Mouse (Mus musculus) intestine, embryonic 15.5 days (tissue): ENCODE measurements at regions not wholly inside any gene's neighbourhood (a gene's known extent, or its start where the extent isn't known, plus 50 kb on each side); places are given as distances from the start of the nearest gene placed in this dataset.

ENCODE experiments used
- ATAC-seq: fragments of 200-750 bp; cut with Nextera tagmentation; 2 replicates; pipeline ENCODE4 v1.8.0; 2017; ENCODE audit warnings: moderate TSS enrichment, moderate library complexity
- H3K27ac ChIP-seq: fragments of 300-500 bp; sonication (generic); 2 replicates; pipeline ENCODE4 v1.5.1; 2015; ENCODE audit warnings: mild to moderate bottlenecking, inconsistent platforms
- H3K27me3 ChIP-seq: fragments of 300-500 bp; sonication (generic); replicated peaks from 2 replicates; pipeline ENCODE4 v1.6.1; 2015; ENCODE audit warnings: inconsistent platforms
- H3K36me3 ChIP-seq: fragments of 300-500 bp; sonication (generic); 2 replicates; pipeline ENCODE4 v1.6.1; 2015; ENCODE audit warnings: inconsistent platforms
- H3K4me1 ChIP-seq: fragments of 300-500 bp; sonication (generic); replicated peaks from 2 replicates; pipeline ENCODE4 v1.6.1; 2015; ENCODE audit warnings: inconsistent platforms
- H3K4me2 ChIP-seq: fragments of 300-500 bp; sonication (generic); replicated peaks from 2 replicates; pipeline ENCODE4 v1.6.1; 2015; ENCODE audit warnings: mild to moderate bottlenecking, inconsistent platforms
- H3K4me3 ChIP-seq: fragments of 300-500 bp; sonication (generic); replicated peaks from 2 replicates; pipeline ENCODE4 v1.5.1; 2015; ENCODE audit warnings: inconsistent platforms
- H3K9ac ChIP-seq: fragments of 300-500 bp; sonication (generic); 2 replicates; pipeline ENCODE4 v1.6.1; 2015; ENCODE audit warnings: inconsistent platforms
- H3K9me3 ChIP-seq: fragments of 300-500 bp; sonication (generic); 2 replicates; pipeline ENCODE4 v1.6.1; 2016; ENCODE audit warnings: inconsistent platforms
- WGBS: fragments of 180-500 bp; shearing (Covaris S2); methylation state at CpG from one replicate; pipeline ENCODE4 v1.1.7; 2015; 5-methylcytosine and 5-hydroxymethylcytosine counted together

- Histone ChIP-seq H3K36me3 (no peaks in the 10 kb centered on the region), H3K27me3 (no peaks in the 10 kb centered on the region), H3K9me3 (no peaks in the 10 kb centered on the region), H3K27ac (no peak overlapping the region), H3K9ac (no peak overlapping the region), H3K4me3 (no peak overlapping the region), H3K4me1 (no peaks in the 10 kb centered on the region), H3K4me2 (no peak overlapping the region)
- ATAC-seq = peak; percentile 43
- WGBS = 75% methylated on average over 4 of the region's 4 CpGs
Observed at GRCm38 (mm10) chr12:109973598-109973997, 305.3 kb upstream of the Dio3 start.

GRCm38 (mm10) chr12:109975176-109975972, 303.5 kb upstream of the Dio3 start:
- H3K9ac ChIP-seq = no peak overlapping the region
- H3K4me1 ChIP-seq = no peaks in the 10 kb centered on the region
- no peak overlapping the region for H3K4me2 ChIP-seq
- H3K27ac ChIP-seq = no peak overlapping the region
- no peaks in the 10 kb centered on the region for H3K9me3 ChIP-seq
- H3K36me3 ChIP-seq = no peaks in the 10 kb centered on the region
- no peak overlapping the region for H3K4me3 ChIP-seq
- WGBS = 87% methylated on average over 17 of the region's 17 CpGs
- no peak for ATAC-seq
- H3K27me3 ChIP-seq = no peaks in the 10 kb centered on the region

- 79% methylated on average over 11 of the region's 11 CpGs for WGBS
Observed at GRCm38 (mm10) chr12:109984651-109985050, 294.2 kb upstream of the Dio3 start.

GRCm38 (mm10) chr12:109993410-109993809, 285.5 kb upstream of the Dio3 start:
- 89% methylated on average over 7 of the region's 7 CpGs for WGBS
- Histone ChIP-seq H3K9me3 (no peaks in the 10 kb centered on the region), H3K4me3 (no peak overlapping the region), H3K27ac (no peak overlapping the region), H3K36me3 (no peaks in the 10 kb centered on the region), H3K9ac (no peak overlapping the region), H3K4me1 (no peaks in the 10 kb centered on the region), H3K27me3 (no peaks in the 10 kb centered on the region), H3K4me2 (no peak overlapping the region)
- ATAC-seq = no peak

More at GRCm38 (mm10) chr12:109984651-109985050, 294.2 kb upstream of the Dio3 start:
- Histone ChIP-seq H3K9ac (no peak overlapping the region), H3K27ac (no peak overlapping the region), H3K4me2 (no peak overlapping the region), H3K36me3 (no peaks in the 10 kb centered on the region), H3K4me1 (no peaks in the 10 kb centered on the region), H3K9me3 (no peaks in the 10 kb centered on the region), H3K4me3 (no peak overlapping the region), H3K27me3 (no peaks in the 10 kb centered on the region)
- ATAC-seq = no peak

- no peak for ATAC-seq
- H3K9ac ChIP-seq = no peak overlapping the region
- no peaks in the 10 kb centered on the region for H3K4me1 ChIP-seq
- H3K9me3 ChIP-seq = no peaks in the 10 kb centered on the region
- no peaks in the 10 kb centered on the region for H3K36me3 ChIP-seq
- WGBS = 93% methylated on average over 2 of the region's 2 CpGs
- H3K27ac ChIP-seq = no peak overlapping the region
- no peaks in the 10 kb centered on the region for H3K27me3 ChIP-seq
- no peak overlapping the region for H3K4me2 ChIP-seq
- no peak overlapping the region for H3K4me3 ChIP-seq
Observed at GRCm38 (mm10) chr12:110002717-110003116, 276.2 kb upstream of the Dio3 start.

GRCm38 (mm10) chr12:110009136-110009535, 269.7 kb upstream of the Dio3 start:
- 48% methylated on average over 4 of the region's 4 CpGs for WGBS
- H3K4me2 ChIP-seq = no peak overlapping the region

GRCm38 (mm10) chr12:110020541-110021470, 258.1 kb upstream of the Dio3 start:
- Histone ChIP-seq H3K9ac (no peak overlapping the region), H3K27me3 (no peaks in the 10 kb centered on the region), H3K27ac (no peak overlapping the region), H3K4me1 (no peaks in the 10 kb centered on the region), H3K9me3 (no peaks in the 10 kb centered on the region), H3K4me3 (no peak overlapping the region), H3K4me2 (no peak overlapping the region), H3K36me3 (no peaks in the 10 kb centered on the region)
- no peak for ATAC-seq
- 63% methylated on average over 19 of the region's 19 CpGs for WGBS

More at GRCm38 (mm10) chr12:110009136-110009535, 269.7 kb upstream of the Dio3 start:
- ATAC-seq = no peak
- H3K4me1 ChIP-seq = no peaks in the 10 kb centered on the region
- no peaks in the 10 kb centered on the region for H3K27me3 ChIP-seq
- H3K9ac ChIP-seq = no peak overlapping the region
- no peak overlapping the region for H3K27ac ChIP-seq
- no peaks in the 10 kb centered on the region for H3K9me3 ChIP-seq
- H3K36me3 ChIP-seq = no peaks in the 10 kb centered on the region
- no peak overlapping the region for H3K4me3 ChIP-seq

- no peak overlapping the region for H3K27ac ChIP-seq
- no peak overlapping the region for H3K4me2 ChIP-seq
- 81% methylated on average over 12 of the region's 12 CpGs for WGBS
- ATAC-seq = no peak
- no peaks in the 10 kb centered on the region for H3K36me3 ChIP-seq
- no peaks in the 10 kb centered on the region for H3K27me3 ChIP-seq
- no peak overlapping the region for H3K9ac ChIP-seq
- H3K4me3 ChIP-seq = no peak overlapping the region
- no peaks in the 10 kb centered on the region for H3K4me1 ChIP-seq
- no peaks in the 10 kb centered on the region for H3K9me3 ChIP-seq
Observed at GRCm38 (mm10) chr12:110021690-110022089, 257.2 kb upstream of the Dio3 start.

- Histone ChIP-seq H3K4me3 (no peak overlapping the region), H3K4me2 (no peak overlapping the region), H3K27ac (no peak overlapping the region), H3K9ac (no peak overlapping the region), H3K4me1 (0 out of 2 replicates have a peak, but pooled peaks cover 3% of the 10 kb centered on the region), H3K9me3 (no peaks in the 10 kb centered on the region), H3K36me3 (no peaks in the 10 kb centered on the region), H3K27me3 (no peaks in the 10 kb centered on the region)
- 55% methylated on average over 6 of the region's 6 CpGs for WGBS
- no peak for ATAC-seq
Observed at GRCm38 (mm10) chr12:110022631-110023030, 256.2 kb upstream of the Dio3 start.

- Histone ChIP-seq H3K9ac (no peak overlapping the region), H3K36me3 (no peaks in the 10 kb centered on the region), H3K4me2 (no peak overlapping the region), H3K27ac (no peak overlapping the region), H3K27me3 (no peaks in the 10 kb centered on the region), H3K4me1 (0 out of 2 replicates have a peak, but pooled peaks cover 3% of the 10 kb centered on the region), H3K9me3 (no peaks in the 10 kb centered on the region), H3K4me3 (no peak overlapping the region)
- no peak for ATAC-seq
- 76% methylated on average over 11 of the region's 11 CpGs for WGBS
Observed at GRCm38 (mm10) chr12:110023192-110024101, 255.4 kb upstream of the Dio3 start.

GRCm38 (mm10) chr12:110024295-110024694, 254.6 kb upstream of the Dio3 start:
- peak; percentile 69 for ATAC-seq
- H3K36me3 ChIP-seq = no peaks in the 10 kb centered on the region
- no peaks in the 10 kb centered on the region for H3K27me3 ChIP-seq
- H3K27ac ChIP-seq = no peak overlapping the region
- H3K9me3 ChIP-seq = no peaks in the 10 kb centered on the region
- 71% methylated on average over 9 of the region's 9 CpGs for WGBS
- 0 out of 2 replicates have a peak, but pooled peaks cover 3% of the 10 kb centered on the region for H3K4me1 ChIP-seq
- no peak overlapping the region for H3K9ac ChIP-seq
- no peak overlapping the region for H3K4me2 ChIP-seq
- H3K4me3 ChIP-seq = no peak overlapping the region
